Mouse (Mus musculus) duodenum, adult 2 months (tissue): Measurements from ENCODE around the gene Gm21294. TPM values are rescaled to one million over a fixed set of nuclear protein-coding genes. Genes with fewer than 3 reads are reported as not detected.

Experiments used
- polyA plus RNA-seq: library from polyadenylated mRNA; depleted of rRNA; stranded (reverse); fragments of >200 nt; gene quantifications from 2 replicates; pipeline ENCODE4 v1.2.3, GENCODE M21; 2012; ENCODE audit warnings: low replicate concordance; rRNA removed

Gm21294 gene
- not detected in 2 replicates for polyA plus RNA-seq

GRCm38 (mm10) chrY:89052506-89052905, at the start of gene Gm21294:
Gm21294 (plus strand) TSS chrY:89052806.

